Mouse (Mus musculus): ENCODE data around the gene Zfp626.
"Not testable (repeated sequence)": the region's sequence is repeated elsewhere in the genome, so short reads cannot be mapped to it uniquely, and the experiment has no call there.

DNA sequence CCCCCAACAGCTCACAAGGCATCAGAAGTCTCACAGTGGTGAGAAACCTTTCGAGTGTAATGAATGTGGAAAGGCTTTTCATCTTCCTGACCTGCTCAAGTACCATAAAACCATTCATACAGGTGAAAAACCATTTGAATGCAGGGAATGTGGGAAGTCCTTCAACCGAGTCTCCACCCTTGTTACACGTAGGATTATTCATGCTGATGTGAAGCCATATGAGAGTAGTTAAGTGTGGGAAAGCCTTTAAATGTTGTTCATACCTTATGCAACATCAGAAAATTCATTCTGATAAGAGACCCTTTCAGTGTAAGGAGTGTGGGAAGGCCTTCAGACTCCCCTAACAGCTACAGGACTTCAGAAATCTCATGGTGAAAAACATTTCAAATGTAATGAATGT lies 13.1 kb upstream of the Zfp626 start:
- not testable (repeated sequence) for TF ChIP-seq CTCF (IDR thresholded peaks at IDR 0.05; ENCODE audit: control insufficient read depth, insufficient read depth, insufficient replicate concordance, low read depth, low read length); POLR2A (IDR thresholded peaks at IDR 0.05; ENCODE audit: control insufficient read depth, low read depth, low read length)

All from testis, adult 2 months (tissue).